Mouse (Mus musculus) midbrain, embryonic 16.5 days (tissue): ENCODE measurements around the gene Dtnbp1. TPM values are rescaled to one million over a fixed set of nuclear protein-coding genes. Genes with fewer than 3 reads are reported as not detected.

Experiments
- ATAC-seq: fragments of 200-750 bp; cut with Nextera tagmentation; 2 replicates; pipeline ENCODE4 v1.8.0; 2017; ENCODE audit warnings: moderate TSS enrichment
- H3K27ac ChIP-seq: fragments of 300-500 bp; sonication (generic); 2 replicates; pipeline ENCODE4 v1.5.1; 2014; ENCODE audit warnings: mild to moderate bottlenecking, low read length, mixed read lengths
- H3K27me3 ChIP-seq: fragments of 300-500 bp; sonication (generic); 2 replicates; pipeline ENCODE4 v1.6.1; 2014; ENCODE audit warnings: low read depth, low read length, mixed read lengths; ENCODE audit not compliant: control insufficient read depth, insufficient read depth
- H3K36me3 ChIP-seq: fragments of 300-500 bp; sonication (generic); 2 replicates; pipeline ENCODE4 v1.6.1; 2014; ENCODE audit warnings: mild to moderate bottlenecking, low read length, moderate library complexity, mixed read lengths; ENCODE audit not compliant: control insufficient read depth, insufficient read depth
- H3K4me1 ChIP-seq: fragments of 300-500 bp; sonication (generic); 2 replicates; pipeline ENCODE4 v1.6.1; 2014; ENCODE audit warnings: mild to moderate bottlenecking, low read length, mixed read lengths; ENCODE audit not compliant: control insufficient read depth, insufficient read depth
- H3K4me2 ChIP-seq: fragments of 300-500 bp; sonication (generic); 2 replicates; pipeline ENCODE4 v1.6.1; 2014; ENCODE audit warnings: mild to moderate bottlenecking, low read length, mixed read lengths
- H3K4me3 ChIP-seq: fragments of 300-500 bp; sonication (generic); 2 replicates; pipeline ENCODE4 v1.5.1; 2014; ENCODE audit warnings: low read depth, mild to moderate bottlenecking, low read length, moderate library complexity, mixed read lengths
- H3K9ac ChIP-seq: fragments of 300-500 bp; sonication (generic); 2 replicates; pipeline ENCODE4 v1.6.1; 2014; ENCODE audit warnings: low read depth, low read length, mixed read lengths
- H3K9me3 ChIP-seq: fragments of 300-500 bp; sonication (generic); replicated peaks from 2 replicates; pipeline ENCODE4 v1.6.1; 2014; ENCODE audit warnings: mild to moderate bottlenecking, low read length, mixed read lengths; ENCODE audit not compliant: control insufficient read depth, poor library complexity, severe bottlenecking
- WGBS: fragments of 180-500 bp; shearing (Covaris S2); extraction: QIAGEN DNeasy Blood & Tissue Kit; methylation state at CpG from one replicate; pipeline ENCODE4 v1.1.7; 2014; 5-methylcytosine and 5-hydroxymethylcytosine counted together
- polyA plus RNA-seq: library from polyadenylated mRNA; unstranded; fragments of >200 nt; fragmentation: Nextera tagmentation; extraction: Ambion mirVana; gene quantifications from 2 replicates; pipeline ENCODE4 v1.2.1, GENCODE M21; 2015

The Dtnbp1 gene
- polyA plus RNA-seq, 1 experiment from 2014 or later = 136 TPM

- H3K36me3 ChIP-seq = peaks cover 17% of the 10 kb centered on the region
- H3K9ac ChIP-seq = no peak overlapping the region
- H3K27me3 ChIP-seq = no peaks in the 10 kb centered on the region
- H3K9me3 ChIP-seq = no peaks in the 10 kb centered on the region
- no peak overlapping the region for H3K27ac ChIP-seq
- no peak overlapping the region for H3K4me3 ChIP-seq
- ATAC-seq = no peak
- H3K4me1 ChIP-seq = peaks cover 3% of the 10 kb centered on the region; the same call in 1 of the 2 replicates
- no peak overlapping the region for H3K4me2 ChIP-seq
- WGBS = 13% methylated on average over 1 of the region's 1 CpGs
These were observed 93.2 kb downstream of the Dtnbp1 start for GRCm38 (mm10) chr13:44908790-44909189.

- H3K9me3 ChIP-seq = no peaks in the 10 kb centered on the region
- no peak overlapping the region for H3K4me3 ChIP-seq
- peaks cover 24% of the 10 kb centered on the region for H3K36me3 ChIP-seq
- no peak overlapping the region for H3K9ac ChIP-seq
- WGBS = 31% methylated on average over 6 of the region's 6 CpGs
- 0 out of 2 replicates have a peak overlapping the region, but pooled peaks have one; percentile 30 for H3K27ac ChIP-seq
- no peak overlapping the region for H3K4me2 ChIP-seq
- H3K27me3 ChIP-seq = no peaks in the 10 kb centered on the region
- ATAC-seq = peak; percentile 91
- peaks cover 3% of the 10 kb centered on the region; the same call in 1 of the 2 replicates for H3K4me1 ChIP-seq
These were observed 94.2 kb downstream of the Dtnbp1 start for GRCm38 (mm10) chr13:44907702-44908101.

DNA sequence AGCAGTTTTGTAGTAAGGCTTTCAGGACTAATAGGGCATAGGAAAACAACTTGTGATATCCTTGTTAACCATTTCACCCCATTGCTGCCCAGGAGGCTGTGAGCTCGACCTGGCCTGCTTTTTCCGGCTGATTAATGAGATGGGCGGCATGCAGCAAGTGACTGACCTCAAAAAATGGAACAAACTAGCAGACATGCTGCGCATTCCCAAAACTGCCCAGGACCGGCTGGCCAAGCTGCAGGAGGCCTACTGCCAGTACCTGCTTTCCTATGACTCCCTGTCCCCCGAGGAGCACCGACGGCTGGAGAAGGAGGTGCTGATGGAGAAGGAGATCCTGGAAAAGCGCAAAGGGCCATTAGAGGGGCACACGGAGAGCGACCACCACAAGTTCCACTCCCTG is 95.8 kb downstream of the Dtnbp1 start:
- Histone ChIP-seq H3K4me2 (no peak overlapping the region), H3K27me3 (no peaks in the 10 kb centered on the region), H3K27ac (no peak overlapping the region), H3K9ac (no peak overlapping the region), H3K4me3 (no peak overlapping the region), H3K4me1 (peaks cover 3% of the 10 kb centered on the region; the same call in 1 of the 2 replicates), H3K36me3 (peaks cover 28% of the 10 kb centered on the region), H3K9me3 (no peaks in the 10 kb centered on the region)
- 89% methylated on average over 11 of the region's 11 CpGs for WGBS
- ATAC-seq = no peak

- ATAC-seq = no peak
- Histone ChIP-seq H3K4me1 (peaks cover 3% of the 10 kb centered on the region; the same call in 1 of the 2 replicates), H3K27me3 (no peaks in the 10 kb centered on the region), H3K36me3 (peaks cover 21% of the 10 kb centered on the region), H3K9ac (no peak overlapping the region), H3K27ac (no peak overlapping the region), H3K4me3 (no peak overlapping the region), H3K9me3 (no peaks in the 10 kb centered on the region), H3K4me2 (no peak overlapping the region)
- 64% methylated on average over 1 of the region's 1 CpGs for WGBS
These were observed 97.7 kb downstream of the Dtnbp1 start for GRCm38 (mm10) chr13:44904271-44904670.

DNA sequence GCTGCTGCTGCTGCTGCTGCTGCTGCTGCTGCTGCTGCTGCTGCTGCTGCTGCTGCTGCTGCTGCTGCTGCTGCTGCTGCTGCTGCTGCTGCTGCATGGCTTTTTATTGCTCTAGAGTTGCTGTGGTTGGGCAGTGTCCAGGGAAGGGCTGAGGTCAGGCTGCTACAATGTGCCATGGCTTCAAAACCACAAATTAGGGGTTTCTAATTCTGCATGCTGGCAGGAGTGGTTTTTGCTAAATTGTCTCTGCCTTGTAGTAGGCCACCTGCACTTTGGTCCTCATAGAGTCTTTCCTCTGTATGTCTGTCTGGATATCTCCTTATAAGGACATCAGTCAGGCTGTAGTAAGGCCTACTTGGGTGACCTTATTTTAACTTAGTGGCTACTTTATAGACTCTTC is 98.5 kb downstream of the Dtnbp1 start:
- no peak for ATAC-seq

DNA sequence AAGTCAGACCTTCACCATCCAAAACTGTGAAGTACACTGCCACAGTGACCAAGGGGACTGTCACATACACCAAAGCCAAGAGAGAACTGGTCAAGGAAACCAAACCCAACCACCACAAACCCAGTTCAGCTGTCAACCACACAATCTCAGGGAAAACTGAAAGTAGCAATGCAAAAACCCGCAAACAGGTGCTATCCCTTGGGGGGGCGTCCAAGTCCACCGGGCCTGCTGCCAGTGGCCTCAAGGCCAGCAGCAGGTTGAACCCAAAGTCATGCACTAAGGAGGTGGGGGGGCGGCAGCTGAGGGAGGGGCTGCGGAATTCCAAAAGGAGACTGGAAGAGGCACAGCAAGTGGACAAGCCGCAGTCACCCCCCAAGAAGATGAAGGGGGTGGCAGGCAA is 99.6 kb downstream of the Dtnbp1 start:
- Histone ChIP-seq H3K27me3 (no peaks in the 10 kb centered on the region), H3K27ac (no peak overlapping the region), H3K4me2 (no peak overlapping the region), H3K4me1 (peaks cover 3% of the 10 kb centered on the region; the same call in 1 of the 2 replicates), H3K36me3 (peaks cover 27% of the 10 kb centered on the region), H3K9ac (no peak overlapping the region), H3K9me3 (no peaks in the 10 kb centered on the region), H3K4me3 (no peak overlapping the region)
- ATAC-seq = no peak
- 99% methylated on average over 6 of the region's 6 CpGs for WGBS

More for the DNA sequence above, 98.5 kb downstream of the Dtnbp1 start:
- H3K4me3 ChIP-seq = no peak overlapping the region
- H3K27ac ChIP-seq = no peak overlapping the region
- H3K4me2 ChIP-seq = no peak overlapping the region
- H3K9me3 ChIP-seq = no peaks in the 10 kb centered on the region
- peaks cover 23% of the 10 kb centered on the region for H3K36me3 ChIP-seq
- H3K27me3 ChIP-seq = no peaks in the 10 kb centered on the region
- no peak overlapping the region for H3K9ac ChIP-seq
- peaks cover 3% of the 10 kb centered on the region; the same call in 1 of the 2 replicates for H3K4me1 ChIP-seq

DNA sequence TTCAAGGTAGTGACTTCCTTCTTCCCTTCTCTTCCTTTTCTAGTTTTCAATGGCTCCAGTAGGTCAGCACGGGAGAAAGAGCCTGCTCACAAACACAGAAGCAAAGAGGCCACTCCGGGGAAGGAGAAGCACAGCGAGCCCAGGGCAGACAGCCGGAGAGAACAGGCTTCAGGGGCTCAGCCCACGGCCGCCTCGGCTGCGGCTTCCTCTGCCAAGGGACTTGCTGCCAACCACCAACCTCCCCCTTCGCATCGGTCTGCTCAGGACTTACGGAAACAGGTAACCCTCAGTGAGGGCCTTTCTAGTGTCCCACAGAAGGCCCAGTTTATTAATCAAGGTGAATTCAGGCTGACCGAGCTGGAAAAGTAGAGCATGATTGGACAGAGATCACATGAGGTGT is 105.7 kb downstream of the Dtnbp1 start:
- Histone ChIP-seq H3K36me3 (peaks cover 24% of the 10 kb centered on the region), H3K27ac (no peak overlapping the region), H3K4me3 (no peak overlapping the region), H3K4me1 (0 out of 2 replicates have a peak, but pooled peaks cover 8% of the 10 kb centered on the region), H3K9me3 (no peaks in the 10 kb centered on the region), H3K9ac (no peak overlapping the region), H3K27me3 (no peaks in the 10 kb centered on the region), H3K4me2 (no peak overlapping the region)
- no peak for ATAC-seq
- 94% methylated on average over 12 of the region's 12 CpGs for WGBS

- Histone ChIP-seq H3K9me3 (no peaks in the 10 kb centered on the region), H3K27ac (no peak overlapping the region), H3K36me3 (peaks cover 12% of the 10 kb centered on the region), H3K4me1 (0 out of 2 replicates have a peak, but pooled peaks cover 8% of the 10 kb centered on the region), H3K9ac (no peak overlapping the region), H3K4me3 (no peak overlapping the region), H3K4me2 (no peak overlapping the region), H3K27me3 (no peaks in the 10 kb centered on the region)
- 51% methylated on average over 5 of the region's 5 CpGs for WGBS
- ATAC-seq = no peak
These were observed 109.9 kb downstream of the Dtnbp1 start for GRCm38 (mm10) chr13:44891813-44892730.

GRCm38 (mm10) chr13:44890612-44891011 is 111.3 kb downstream of the Dtnbp1 start:
- no peak overlapping the region for H3K4me3 ChIP-seq
- H3K36me3 ChIP-seq = peaks cover 5% of the 10 kb centered on the region; the same call in 1 of the 2 replicates
- H3K27me3 ChIP-seq = no peaks in the 10 kb centered on the region
- no peaks in the 10 kb centered on the region for H3K9me3 ChIP-seq
- no peak overlapping the region for H3K27ac ChIP-seq
- no peak overlapping the region for H3K9ac ChIP-seq
- H3K4me2 ChIP-seq = no peak overlapping the region
- H3K4me1 ChIP-seq = 0 out of 2 replicates have a peak, but pooled peaks cover 8% of the 10 kb centered on the region
- WGBS = 58% methylated on average over 2 of the region's 2 CpGs
- ATAC-seq = no peak
